Mouse (Mus musculus) heart, embryonic 15.5 days (tissue): ENCODE data around the gene Glra3. TPM values are rescaled to one million over a fixed set of nuclear protein-coding genes. Genes with fewer than 3 reads are reported as not detected.

ENCODE experiments used
- ATAC-seq: fragments of 200-750 bp; cut with Nextera tagmentation; replicated peaks from 2 replicates; pipeline ENCODE4 v1.8.0; 2017; ENCODE audit warnings: low read depth, moderate TSS enrichment; ENCODE audit not compliant: insufficient number of reproducible peaks, insufficient read depth, low FRiP score
- H3K27ac ChIP-seq: fragments of 300-500 bp; sonication (generic); 2 replicates; pipeline ENCODE4 v1.5.1; 2015; ENCODE audit warnings: mild to moderate bottlenecking, inconsistent platforms
- H3K27me3 ChIP-seq: fragments of 300-500 bp; sonication (generic); 2 replicates; pipeline ENCODE4 v1.6.1; 2015; ENCODE audit warnings: inconsistent platforms
- H3K36me3 ChIP-seq: fragments of 300-500 bp; sonication (generic); 2 replicates; pipeline ENCODE4 v1.6.1; 2015; ENCODE audit warnings: mild to moderate bottlenecking, inconsistent platforms
- H3K4me1 ChIP-seq: fragments of 300-500 bp; sonication (generic); replicated peaks from 2 replicates; pipeline ENCODE4 v1.6.1; 2015; ENCODE audit warnings: inconsistent platforms
- H3K4me2 ChIP-seq: fragments of 300-500 bp; sonication (generic); 2 replicates; pipeline ENCODE4 v1.6.1; 2015; ENCODE audit warnings: inconsistent platforms, mild to moderate bottlenecking, moderate library complexity
- H3K4me3 ChIP-seq: fragments of 300-500 bp; sonication (generic); 2 replicates; pipeline ENCODE4 v1.5.1; 2015; ENCODE audit warnings: mild to moderate bottlenecking, inconsistent platforms
- H3K9ac ChIP-seq: fragments of 300-500 bp; sonication (generic); 2 replicates; pipeline ENCODE4 v1.6.1; 2015; ENCODE audit warnings: mild to moderate bottlenecking, inconsistent platforms
- H3K9me3 ChIP-seq: fragments of 300-500 bp; sonication (generic); replicated peaks from 2 replicates; pipeline ENCODE4 v1.6.1; 2016; ENCODE audit warnings: inconsistent platforms
- WGBS: fragments of 180-500 bp; shearing (Covaris S2); methylation state at CpG from one replicate; pipeline ENCODE4 v1.1.7; 2015; ENCODE audit warnings: mixed read lengths; 5-methylcytosine and 5-hydroxymethylcytosine counted together
- polyA plus RNA-seq: library from polyadenylated mRNA; unstranded; fragments of >200 nt; fragmentation: Nextera tagmentation; extraction: Ambion mirVana; gene quantifications from 2 replicates; pipeline ENCODE4 v1.2.1, GENCODE M21; 2015

The Glra3 gene
- polyA plus RNA-seq, 1 experiment from 2014 or later = not detected

DNA sequence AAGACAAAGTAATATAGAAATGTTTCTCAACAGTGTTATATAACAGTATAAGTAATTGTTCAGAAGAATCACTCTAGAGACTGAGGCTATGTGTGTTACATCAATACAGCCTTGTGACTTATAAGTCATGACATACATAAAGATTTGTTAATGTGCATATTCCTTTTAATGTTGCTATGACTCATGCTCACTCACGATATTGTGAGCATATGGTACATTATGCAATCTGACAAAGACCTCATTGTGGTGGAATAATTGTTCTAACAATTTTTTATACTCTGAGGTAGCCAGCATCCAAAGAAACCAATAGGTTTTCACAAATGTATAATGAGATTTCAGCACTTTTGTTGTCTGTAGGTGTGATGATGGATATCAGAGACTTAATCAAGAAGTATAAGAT, 210.4 kb downstream of the Glra3 start:
- Histone ChIP-seq H3K4me1 (no peaks in the 10 kb centered on the region), H3K4me3 (no peak overlapping the region), H3K27ac (no peak overlapping the region), H3K36me3 (no peaks in the 10 kb centered on the region), H3K4me2 (no peak overlapping the region), H3K27me3 (no peaks in the 10 kb centered on the region), H3K9me3 (no peaks in the 10 kb centered on the region), H3K9ac (no peak overlapping the region)
- no peak for ATAC-seq
- WGBS = 57% methylated on average over 1 of the region's 1 CpGs

DNA sequence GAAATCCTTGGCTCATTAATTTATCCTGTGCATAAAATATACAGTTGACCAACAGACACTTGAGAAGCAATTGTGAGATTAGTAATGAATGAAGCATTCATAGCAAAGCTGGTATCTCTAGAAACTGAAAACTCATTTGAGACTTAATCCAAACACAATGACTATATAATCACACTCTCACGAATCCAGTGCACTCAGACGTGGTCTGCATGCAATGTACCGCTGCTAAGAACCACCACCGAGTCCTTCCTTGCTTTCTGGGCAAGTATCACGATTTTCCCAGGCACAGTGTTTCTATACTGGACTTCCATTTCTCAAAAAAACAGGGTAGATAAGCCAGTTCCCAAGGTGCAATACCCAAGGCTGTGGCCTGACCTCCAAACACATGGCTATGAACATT, 211.3 kb downstream of the Glra3 start:
- Histone ChIP-seq H3K27me3 (no peaks in the 10 kb centered on the region), H3K36me3 (no peaks in the 10 kb centered on the region)
- ATAC-seq = no peak

DNA sequence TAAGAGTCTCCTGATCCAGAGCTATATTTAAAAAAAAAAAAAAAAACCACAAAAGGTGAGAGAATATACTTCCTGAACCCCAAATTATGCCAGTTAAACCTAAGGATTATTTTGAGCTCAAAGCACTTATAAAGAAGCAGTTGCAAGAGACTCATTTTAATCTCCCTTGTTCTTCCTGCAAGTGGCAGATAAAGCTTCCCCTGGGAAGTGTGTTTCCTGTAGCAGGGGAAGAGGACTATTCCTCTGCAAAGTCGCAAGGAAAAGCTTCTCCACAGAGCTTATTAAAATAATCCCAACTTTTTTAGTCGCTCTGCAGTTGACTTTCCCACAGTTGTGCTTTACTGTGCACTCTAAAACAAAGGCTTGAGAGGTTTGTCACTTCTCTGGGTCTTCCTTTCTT, 218.7 kb downstream of the Glra3 start:
- H3K4me1 ChIP-seq = no peaks in the 10 kb centered on the region
- H3K27me3 ChIP-seq = no peaks in the 10 kb centered on the region
- H3K27ac ChIP-seq = peak overlapping the region; percentile 42; the same call in 1 of the 2 replicates
- H3K4me3 ChIP-seq = no peak overlapping the region
- H3K36me3 ChIP-seq = no peaks in the 10 kb centered on the region
- no peak overlapping the region for H3K4me2 ChIP-seq
- WGBS = 27% methylated on average over 2 of the region's 2 CpGs
- ATAC-seq = no peak
- no peak overlapping the region for H3K9ac ChIP-seq
- H3K9me3 ChIP-seq = no peaks in the 10 kb centered on the region

More for the DNA sequence above, 211.3 kb downstream of the Glra3 start:
- no peak overlapping the region for H3K4me2 ChIP-seq
- no peak overlapping the region for H3K9ac ChIP-seq
- H3K9me3 ChIP-seq = no peaks in the 10 kb centered on the region
- H3K27ac ChIP-seq = no peak overlapping the region
- 71% methylated on average over 5 of the region's 5 CpGs for WGBS
- no peaks in the 10 kb centered on the region for H3K4me1 ChIP-seq
- no peak overlapping the region for H3K4me3 ChIP-seq

Other genes starting within 250 kb of the Glra3 start
- not detected in 2 replicates for gene Adam29, start 33.5 kb upstream of the Glra3 start, polyA plus RNA-seq